Mouse (Mus musculus): ENCODE measurements at regions not wholly inside any gene's neighbourhood (a gene's known extent, or its start where the extent isn't known, plus 50 kb on each side); places are given as distances from the start of the nearest gene placed in this dataset.

- no peak for TF ChIP-seq POLR2A (IDR thresholded peaks at IDR 0.05; ENCODE audit: control insufficient read depth, low read depth, low read length)
- TF ChIP-seq CTCF (IDR thresholded peaks at IDR 0.05; ENCODE audit: control insufficient read depth, insufficient read depth, insufficient replicate concordance, low read depth, low read length), result no peak
Observed at GRCm38 (mm10) chr2:27596966-27597365, 79.3 kb upstream of the Rxra start.
